Mouse (Mus musculus): ENCODE measurements at regions not wholly inside any gene's neighbourhood (a gene's known extent, or its start where the extent isn't known, plus 50 kb on each side); places are given as distances from the start of the nearest gene placed in this dataset.
A peak's percentile ranks its signal among the peaks of the same experiment; 100 is the strongest.
"Not testable (repeated sequence)": the region's sequence is repeated elsewhere in the genome, so short reads cannot be mapped to it uniquely, and the experiment has no call there.

GRCm38 (mm10) chr9:31653788-31654187 lies 189.5 kb upstream of the Tmem45b start:
- no peak for DNase-seq (ENCODE audit: low spot score in 2 of 2)

- DNase-seq (ENCODE audit: low spot score in 2 of 2): no peak
These were observed 186.3 kb upstream of the Tmem45b start for GRCm38 (mm10) chr9:31650362-31651130.

- DNase-seq (ENCODE audit: low spot score in 2 of 2): no peak
These were observed 184.8 kb upstream of the Tmem45b start for GRCm38 (mm10) chr9:31649073-31649472.

- no peak for DNase-seq (ENCODE audit: low spot score in 2 of 2)
These were observed 184.3 kb upstream of the Tmem45b start for GRCm38 (mm10) chr9:31648551-31648950.

GRCm38 (mm10) chr9:31645114-31645513 lies 180.9 kb upstream of the Tmem45b start:
- no peak for DNase-seq (ENCODE audit: low spot score in 2 of 2)

GRCm38 (mm10) chr9:31644106-31644505 lies 179.8 kb upstream of the Tmem45b start:
- no peak for DNase-seq (ENCODE audit: low spot score in 2 of 2)

GRCm38 (mm10) chr9:31642169-31642568 lies 177.9 kb upstream of the Tmem45b start:
- DNase-seq (ENCODE audit: low spot score in 2 of 2): no peak

GRCm38 (mm10) chr9:31628291-31628690 lies 164.0 kb upstream of the Tmem45b start:
- no peak for DNase-seq (ENCODE audit: low spot score in 2 of 2)

- DNase-seq (ENCODE audit: low spot score in 2 of 2): not testable (repeated sequence)
These were observed 157.3 kb upstream of the Tmem45b start for GRCm38 (mm10) chr9:31621553-31621952.

- no peak for DNase-seq (ENCODE audit: low spot score in 2 of 2)
These were observed 155.1 kb upstream of the Tmem45b start for GRCm38 (mm10) chr9:31619344-31619743.

- no peak for DNase-seq (ENCODE audit: low spot score in 2 of 2)
These were observed 150.1 kb upstream of the Tmem45b start for GRCm38 (mm10) chr9:31614250-31614945.

GRCm38 (mm10) chr9:31611036-31611695 lies 146.9 kb upstream of the Tmem45b start:
- no peak for DNase-seq (ENCODE audit: low spot score in 2 of 2)

- no peak for DNase-seq (ENCODE audit: low spot score in 2 of 2)
These were observed 146.4 kb upstream of the Tmem45b start for GRCm38 (mm10) chr9:31610631-31611030.

GRCm38 (mm10) chr9:31610212-31610611 lies 145.9 kb upstream of the Tmem45b start:
- DNase-seq (ENCODE audit: low spot score in 2 of 2): peak in 1 of 2 experiments; percentile 34

- DNase-seq (ENCODE audit: low spot score in 2 of 2): no peak
These were observed 145.5 kb upstream of the Tmem45b start for GRCm38 (mm10) chr9:31609731-31610130.

GRCm38 (mm10) chr9:31608084-31608870 lies 144.0 kb upstream of the Tmem45b start:
- DNase-seq (ENCODE audit: low spot score in 2 of 2): no peak

- no peak for DNase-seq (ENCODE audit: low spot score in 2 of 2)
These were observed 142.7 kb upstream of the Tmem45b start for GRCm38 (mm10) chr9:31606936-31607335.

- DNase-seq (ENCODE audit: low spot score in 2 of 2): no peak
These were observed 140.3 kb upstream of the Tmem45b start for GRCm38 (mm10) chr9:31604497-31605090.

- DNase-seq (ENCODE audit: low spot score in 2 of 2): no peak
These were observed 138.4 kb upstream of the Tmem45b start for GRCm38 (mm10) chr9:31602707-31603106.

- no peak for DNase-seq (ENCODE audit: low spot score in 2 of 2)
These were observed 130.8 kb upstream of the Tmem45b start for GRCm38 (mm10) chr9:31595096-31595495.

GRCm38 (mm10) chr9:31587671-31588070 lies 123.4 kb upstream of the Tmem45b start:
- DNase-seq (ENCODE audit: low spot score in 2 of 2): no peak

Measured in cerebellum, postnatal 4 days (tissue).